Mouse (Mus musculus) cerebral cortex, adult 2 months (tissue): ENCODE results near the gene Rep15.

Experiments used
- WGBS: fragments of 180-500 bp; shearing (Covaris S2); methylation state at CpG from one replicate; pipeline ENCODE4 v1.1.7; 2018; 5-methylcytosine and 5-hydroxymethylcytosine counted together

Gene Rep15

GRCm38 (mm10) chr6:147032303-147032925 lies at the start of gene Rep15:
Gene Rep15, plus strand, starts transcription at chr6:147032584.
- 70% methylated on average over 13 of the region's 13 CpGs for WGBS

- 58% methylated on average over 3 of the region's 3 CpGs for WGBS
Observed at GRCm38 (mm10) chr6:146984569-146984968, 47.8 kb upstream of the Rep15 start.

GRCm38 (mm10) chr6:146994236-146994635 lies 38.1 kb upstream of the Rep15 start:
- WGBS: 24% methylated on average over 5 of the region's 5 CpGs

GRCm38 (mm10) chr6:146995391-146995790 lies 37.0 kb upstream of the Rep15 start:
- WGBS: 88% methylated on average over 2 of the region's 2 CpGs

GRCm38 (mm10) chr6:146995878-146996277 lies 36.5 kb upstream of the Rep15 start:
- 92% methylated on average over 6 of the region's 6 CpGs for WGBS

GRCm38 (mm10) chr6:146997006-146997405 lies 35.4 kb upstream of the Rep15 start:
- 84% methylated on average over 6 of the region's 6 CpGs for WGBS

GRCm38 (mm10) chr6:146998710-146999109 lies 33.7 kb upstream of the Rep15 start:
- WGBS: 47% methylated on average over 4 of the region's 4 CpGs

GRCm38 (mm10) chr6:146999302-146999701 lies 33.1 kb upstream of the Rep15 start:
- 54% methylated on average over 9 of the region's 9 CpGs for WGBS

- WGBS: 59% methylated on average over 2 of the region's 2 CpGs
Observed at GRCm38 (mm10) chr6:146999755-147000154, 32.6 kb upstream of the Rep15 start.

GRCm38 (mm10) chr6:147008148-147008547 lies 24.2 kb upstream of the Rep15 start:
- 69% methylated on average over 3 of the region's 3 CpGs for whole genome bisulfite sequencing

GRCm38 (mm10) chr6:147010358-147010757 lies 22.0 kb upstream of the Rep15 start:
- 69% methylated on average over 6 of the region's 6 CpGs for WGBS

- 85% methylated on average over 15 of the region's 15 CpGs for WGBS
Observed at GRCm38 (mm10) chr6:147010811-147011520, 21.4 kb upstream of the Rep15 start.

GRCm38 (mm10) chr6:147011555-147011954 lies 20.8 kb upstream of the Rep15 start:
- WGBS: 65% methylated on average over 6 of the region's 6 CpGs

GRCm38 (mm10) chr6:147011977-147012376 lies 20.4 kb upstream of the Rep15 start:
- 67% methylated on average over 6 of the region's 6 CpGs for WGBS

GRCm38 (mm10) chr6:147013546-147013945 lies 18.8 kb upstream of the Rep15 start:
- WGBS: 74% methylated on average over 1 of the region's 1 CpGs

GRCm38 (mm10) chr6:147017906-147018305 lies 14.5 kb upstream of the Rep15 start:
- WGBS: 86% methylated on average over 4 of the region's 4 CpGs

- 96% methylated on average over 5 of the region's 5 CpGs for WGBS
Observed at GRCm38 (mm10) chr6:147018364-147018763, 14.0 kb upstream of the Rep15 start.

- 94% methylated on average over 5 of the region's 5 CpGs for WGBS
Observed at GRCm38 (mm10) chr6:147021181-147021580, 11.2 kb upstream of the Rep15 start.

GRCm38 (mm10) chr6:147022375-147023132 lies 9.8 kb upstream of the Rep15 start:
- 66% methylated on average over 16 of the region's 16 CpGs for WGBS

- WGBS: 73% methylated on average over 2 of the region's 2 CpGs
Observed at GRCm38 (mm10) chr6:147023133-147023395, 9.3 kb upstream of the Rep15 start.

- WGBS: 95% methylated on average over 3 of the region's 3 CpGs
Observed at GRCm38 (mm10) chr6:147024761-147025160, 7.6 kb upstream of the Rep15 start.

GRCm38 (mm10) chr6:147028396-147028795 lies 4.0 kb upstream of the Rep15 start:
- 41% methylated on average over 2 of the region's 2 CpGs for WGBS

- WGBS: 68% methylated on average over 9 of the region's 9 CpGs
Observed at GRCm38 (mm10) chr6:147029591-147029990, 2.8 kb upstream of the Rep15 start.
